Mouse (Mus musculus): Measurements from ENCODE around the gene Pdlim5.

The Pdlim5 gene

GRCm38 (mm10) chr3:142417996-142418395 is 22.5 kb upstream of the Pdlim5 start:
- POLR2A ChIA-PET = interaction anchor here in 1 of 4 experiments (0.7 kb wide), 1 partner anchor 10 kb away, joined by 9 read pairs; no protein-coding TSS in a partner anchor
- CTCF ChIA-PET = no interaction called here

- ChIA-PET CTCF (no interaction called here), POLR2A (no interaction called here)
Measured at GRCm38 (mm10) chr3:142413345-142413885, 17.9 kb upstream of the Pdlim5 start.

- POLR2A ChIA-PET = interaction anchor here in 1 of 4 experiments (0.6 kb wide), 1 partner anchor 550 kb away, joined by 4 read pairs; no protein-coding TSS in a partner anchor
- CTCF ChIA-PET = no interaction called here
Measured at GRCm38 (mm10) chr3:142410930-142411329, 15.4 kb upstream of the Pdlim5 start.

GRCm38 (mm10) chr3:142394796-142395508 is 544 bp downstream of the Pdlim5 start:
- ChIA-PET POLR2A (interaction anchor here in 3 of 4 experiments (0.9 to 2.1 kb wide), 14 partner anchors 10 to 105 kb away, joined by 3 to 16 read pairs (median 4); no protein-coding TSS in a partner anchor), CTCF (interaction anchor here in 3 of 4 experiments (0.6 to 1.0 kb wide), 3 partner anchors 14 to 53 kb away, joined by 3 to 5 read pairs (median 3); no protein-coding TSS in a partner anchor)

GRCm38 (mm10) chr3:142394000-142394411 is 1.5 kb downstream of the Pdlim5 start:
- CTCF ChIA-PET = interaction anchor here in 2 of 4 experiments (1.0 kb wide), 2 partner anchors 19 to 52 kb away, joined by 3 read pairs; no protein-coding TSS in a partner anchor
- POLR2A ChIA-PET = interaction anchor here in 2 of 4 experiments (1.0 to 2.1 kb wide), 15 partner anchors 9 to 488 kb away, joined by 3 to 16 read pairs (median 4); partner anchors contain the start of gene Pkn2 (in 1 of the 2)

GRCm38 (mm10) chr3:142391531-142391930 is 4.0 kb downstream of the Pdlim5 start:
- ChIA-PET CTCF (no interaction called here), POLR2A (interaction anchor here in 2 of 4 experiments (0.6 to 1.8 kb wide), 4 partner anchors 8 to 374 kb away, joined by 3 to 8 read pairs (median 3); no protein-coding TSS in a partner anchor)

GRCm38 (mm10) chr3:142390288-142390687 is 5.2 kb downstream of the Pdlim5 start:
- ChIA-PET POLR2A (interaction anchor here in 1 of 4 experiments (1.8 kb wide), 1 partner anchor 15 kb away, joined by 8 read pairs; no protein-coding TSS in a partner anchor), CTCF (no interaction called here)

- CTCF ChIA-PET = no interaction called here
- POLR2A ChIA-PET = interaction anchor here in 1 of 4 experiments (0.9 to 1.5 kb wide), 5 partner anchors 10 to 157 kb away, joined by 3 to 5 read pairs (median 4); no protein-coding TSS in a partner anchor
Measured at GRCm38 (mm10) chr3:142388189-142388588, 7.3 kb downstream of the Pdlim5 start.

GRCm38 (mm10) chr3:142386505-142386904 is 9.0 kb downstream of the Pdlim5 start:
- POLR2A ChIA-PET = interaction anchor here in 1 of 4 experiments (3.4 kb wide), 1 partner anchor 8 kb away, joined by 12 read pairs; the partner anchor contains the start of gene Pdlim5
- CTCF ChIA-PET = no interaction called here

- CTCF ChIA-PET = no interaction called here
- POLR2A ChIA-PET = interaction anchor here in 1 of 4 experiments (3.4 kb wide), 1 partner anchor 9 kb away, joined by 12 read pairs; the partner anchor contains the start of gene Pdlim5
Measured at GRCm38 (mm10) chr3:142385690-142386089, 9.8 kb downstream of the Pdlim5 start.

- CTCF ChIA-PET = no interaction called here
Measured at GRCm38 (mm10) chr3:142376638-142377037, 18.9 kb downstream of the Pdlim5 start.

GRCm38 (mm10) chr3:142375106-142375505 is 20.4 kb downstream of the Pdlim5 start:
- CTCF ChIA-PET = interaction anchor here in 1 of 4 experiments (1.4 kb wide), 1 partner anchor 18 kb away, joined by 3 read pairs; no protein-coding TSS in a partner anchor
- POLR2A ChIA-PET = interaction anchor here in 3 of 4 experiments (0.7 to 3.8 kb wide), 6 partner anchors 13 to 21 kb away, joined by 3 to 16 read pairs (median 6); no protein-coding TSS in a partner anchor

More at GRCm38 (mm10) chr3:142376638-142377037, 18.9 kb downstream of the Pdlim5 start:
- POLR2A ChIA-PET = interaction anchor here in 2 of 4 experiments (0.9 to 1.9 kb wide), 4 partner anchors 11 to 56 kb away, joined by 3 to 8 read pairs (median 6); no protein-coding TSS in a partner anchor

- ChIA-PET POLR2A (interaction anchor here in 2 of 4 experiments (0.6 to 3.8 kb wide), 7 partner anchors 8 to 49 kb away, joined by 3 to 16 read pairs (median 3); no protein-coding TSS in a partner anchor), CTCF (interaction anchor here in 2 of 4 experiments (0.6 to 0.7 kb wide), 2 partner anchors 22 to 395 kb away, joined by 4 to 5 read pairs; no protein-coding TSS in a partner anchor)
Measured at GRCm38 (mm10) chr3:142372465-142373147, 22.9 kb downstream of the Pdlim5 start.

- ChIA-PET POLR2A (no interaction called here), CTCF (interaction anchor here in 1 of 4 experiments (0.7 kb wide), 1 partner anchor 75 kb away, joined by 3 read pairs; no protein-coding TSS in a partner anchor)
Measured at GRCm38 (mm10) chr3:142368411-142368810, 27.1 kb downstream of the Pdlim5 start.

- POLR2A ChIA-PET = no interaction called here
- CTCF ChIA-PET = no interaction called here
Measured at GRCm38 (mm10) chr3:142362092-142362491, 33.4 kb downstream of the Pdlim5 start.

GRCm38 (mm10) chr3:142358951-142359350 is 36.5 kb downstream of the Pdlim5 start:
- POLR2A ChIA-PET = interaction anchor here in 1 of 4 experiments (0.9 kb wide), 1 partner anchor 10 kb away, joined by 3 read pairs; no protein-coding TSS in a partner anchor
- CTCF ChIA-PET = no interaction called here

GRCm38 (mm10) chr3:142356661-142357060 is 38.8 kb downstream of the Pdlim5 start:
- ChIA-PET CTCF (no interaction called here), POLR2A (interaction anchor here in 1 of 4 experiments (0.9 kb wide), 1 partner anchor 7 kb away, joined by 3 read pairs; no protein-coding TSS in a partner anchor)

- CTCF ChIA-PET = no interaction called here
- POLR2A ChIA-PET = interaction anchor here in 1 of 4 experiments (1.3 kb wide), 1 partner anchor 40 kb away, joined by 3 read pairs; no protein-coding TSS in a partner anchor
Measured at GRCm38 (mm10) chr3:142353218-142353617, 42.3 kb downstream of the Pdlim5 start.

All from embryonic stem cell, embryonic (primary cell).